Mouse (Mus musculus): ENCODE measurements around the gene Spty2d1. TPM values are rescaled to one million over a fixed set of nuclear protein-coding genes. Genes with fewer than 3 reads are reported as not detected.

Spty2d1 gene
- total and polyA plus RNA-seq, 2 experiments from 2014 or later, result 7.7 to 8.7 TPM

DNA sequence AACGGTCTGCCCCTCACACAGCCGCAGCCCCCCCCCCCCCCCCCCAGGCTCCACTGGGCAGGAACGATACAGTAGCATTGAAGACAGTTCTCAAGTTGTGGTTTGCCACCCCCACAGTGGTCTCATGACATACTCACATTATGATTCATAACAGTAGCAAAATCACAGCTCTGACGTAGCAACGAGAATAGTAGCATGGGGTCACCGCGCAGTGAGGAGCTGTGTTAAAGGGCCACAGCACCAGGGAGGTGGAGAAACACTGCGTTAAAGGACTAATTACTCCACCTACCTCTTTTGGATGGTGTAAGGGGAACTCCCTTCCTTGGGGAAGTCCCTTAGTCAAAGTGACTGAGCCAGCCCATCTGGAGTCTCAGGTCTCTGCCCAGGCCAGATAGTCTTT is 14.3 kb upstream of the Spty2d1 start:
- TF ChIP-seq CTCF (IDR thresholded peaks at IDR 0.05; ENCODE audit: low read depth) (no peak), EP300 (IDR thresholded peaks at IDR 0.05; ENCODE audit: low read depth) (no peak)
- no peak overlapping the region for H3K4me3 ChIP-seq (ENCODE audit: low read depth, low read length)
- no peak overlapping the region for H3K9ac ChIP-seq (replicated peaks; ENCODE audit: low read depth, low read length)
- no peaks in the 10 kb centered on the region for H3K36me3 ChIP-seq (replicated peaks; ENCODE audit: control insufficient read depth, insufficient read depth, low read length)
- no peaks in the 10 kb centered on the region for H3K27me3 ChIP-seq (ENCODE audit: control insufficient read depth, insufficient read depth, low read length)
- DNase-seq (ENCODE audit: low spot score) (no peak), ATAC-seq (ENCODE audit: insufficient read depth, low read depth) (no peak)
- no peaks in the 10 kb centered on the region for H3K9me3 ChIP-seq (replicated peaks; ENCODE audit: control insufficient read depth, low read length)
- peaks cover 6% of the 10 kb centered on the region; the same call in 1 of the 2 replicates for H3K4me1 ChIP-seq (ENCODE audit: control insufficient read depth, insufficient read depth)
- 53% methylated on average over 8 of the region's 8 CpGs for WGBS
- no peak overlapping the region for H3K27ac ChIP-seq (ENCODE audit: low read depth)
- H3K4me2 ChIP-seq (ENCODE audit: low read depth, low read length), result no peak overlapping the region

DNA sequence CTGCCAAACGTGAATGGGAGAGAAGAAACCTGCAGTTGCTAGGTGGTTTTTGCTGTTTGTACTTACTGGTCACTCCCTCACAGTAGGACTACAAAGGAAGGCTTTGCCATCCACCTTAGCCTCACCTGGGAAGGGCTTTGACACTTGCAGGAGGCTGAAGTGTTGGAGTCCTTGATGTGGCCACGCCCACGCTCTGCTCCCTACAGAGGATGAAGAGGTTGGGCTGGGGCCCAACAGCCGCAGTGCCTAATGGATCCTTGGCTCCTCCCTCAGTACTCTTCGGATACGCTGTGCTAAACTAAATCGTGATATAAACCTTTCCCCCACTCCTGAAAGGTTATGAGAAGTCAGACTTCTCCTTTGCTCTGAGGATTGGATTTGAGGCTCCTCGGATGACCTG is 12.7 kb upstream of the Spty2d1 start:
- H3K4me3 ChIP-seq (ENCODE audit: low read depth, low read length), result no peak overlapping the region
- no peak overlapping the region for H3K9ac ChIP-seq (replicated peaks; ENCODE audit: low read depth, low read length)
- ATAC-seq (ENCODE audit: insufficient read depth, low read depth) (no peak), DNase-seq (ENCODE audit: low spot score) (no peak)
- H3K27me3 ChIP-seq (ENCODE audit: control insufficient read depth, insufficient read depth, low read length), result no peaks in the 10 kb centered on the region
- H3K36me3 ChIP-seq (replicated peaks; ENCODE audit: control insufficient read depth, insufficient read depth, low read length), result no peaks in the 10 kb centered on the region
- H3K4me1 ChIP-seq (ENCODE audit: control insufficient read depth, insufficient read depth), result peaks cover 6% of the 10 kb centered on the region; the same call in 1 of the 2 replicates
- 7% methylated on average over 8 of the region's 8 CpGs for WGBS
- TF ChIP-seq CTCF (IDR thresholded peaks at IDR 0.05; ENCODE audit: low read depth), result no peak
- no peak for TF ChIP-seq EP300 (IDR thresholded peaks at IDR 0.05; ENCODE audit: low read depth)
- no peaks in the 10 kb centered on the region for H3K9me3 ChIP-seq (replicated peaks; ENCODE audit: control insufficient read depth, low read length)
- H3K27ac ChIP-seq (ENCODE audit: low read depth), result no peak overlapping the region
- no peak overlapping the region; the same call in 1 of the 2 replicates for H3K4me2 ChIP-seq (ENCODE audit: low read depth, low read length)

DNA sequence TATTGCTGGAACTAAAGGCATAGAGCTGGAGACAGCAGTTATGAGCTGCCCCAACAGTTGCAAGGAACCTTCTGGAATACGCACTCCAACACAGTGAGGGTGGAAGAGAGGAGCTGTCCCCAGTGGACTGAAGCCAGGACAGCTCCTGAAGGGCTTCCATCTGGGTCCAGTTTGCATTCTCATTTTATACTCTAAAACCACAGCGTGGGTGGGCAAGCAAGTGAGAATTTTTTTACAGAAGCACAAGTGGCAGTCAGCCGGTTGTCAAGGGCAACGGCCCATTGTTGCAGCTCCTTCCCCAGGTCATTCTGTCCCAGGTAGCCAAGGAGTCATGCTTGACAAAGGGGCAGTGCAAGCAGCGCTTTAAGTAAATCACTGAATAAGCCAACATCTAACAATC is 11.4 kb upstream of the Spty2d1 start:
- no peaks in the 10 kb centered on the region for H3K9me3 ChIP-seq (replicated peaks; ENCODE audit: control insufficient read depth, low read length)
- H3K9ac ChIP-seq (replicated peaks; ENCODE audit: low read depth, low read length), result no peak overlapping the region
- no peak overlapping the region for H3K4me2 ChIP-seq (ENCODE audit: low read depth, low read length)
- ATAC-seq (ENCODE audit: insufficient read depth, low read depth), result no peak
- no peak for DNase-seq (ENCODE audit: low spot score)
- H3K36me3 ChIP-seq (replicated peaks; ENCODE audit: control insufficient read depth, insufficient read depth, low read length), result no peaks in the 10 kb centered on the region
- H3K4me1 ChIP-seq (ENCODE audit: control insufficient read depth, insufficient read depth), result peaks cover 7% of the 10 kb centered on the region
- TF ChIP-seq EP300 (IDR thresholded peaks at IDR 0.05; ENCODE audit: low read depth), result no peak
- TF ChIP-seq CTCF (IDR thresholded peaks at IDR 0.05; ENCODE audit: low read depth), result no peak
- 72% methylated on average over 5 of the region's 5 CpGs for WGBS
- no peak overlapping the region for H3K4me3 ChIP-seq (ENCODE audit: low read depth, low read length)
- no peak overlapping the region for H3K27ac ChIP-seq (ENCODE audit: low read depth)
- H3K27me3 ChIP-seq (ENCODE audit: control insufficient read depth, insufficient read depth, low read length), result no peaks in the 10 kb centered on the region

DNA sequence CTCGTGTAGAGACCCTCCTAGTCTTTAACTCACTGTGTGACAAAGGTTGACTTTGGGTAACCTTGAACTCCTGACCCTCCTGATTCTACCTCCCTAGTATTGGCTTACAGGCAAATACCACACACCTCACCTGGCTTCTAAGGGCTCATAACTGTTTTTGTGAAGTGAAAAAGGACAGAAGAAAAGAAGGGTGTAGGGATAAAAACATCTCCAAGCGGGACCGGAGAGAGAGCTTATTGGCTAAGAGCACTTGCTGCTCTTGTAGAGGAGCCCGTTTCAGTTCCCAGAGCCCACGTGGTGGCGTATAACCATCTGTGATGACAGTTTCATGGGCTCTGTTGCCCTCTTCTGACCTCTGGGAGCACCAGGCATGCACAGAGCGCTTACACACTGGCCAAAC is 8.9 kb upstream of the Spty2d1 start:
- Histone ChIP-seq H3K9me3 (replicated peaks; ENCODE audit: control insufficient read depth, low read length) (no peaks in the 10 kb centered on the region), H3K27me3 (ENCODE audit: control insufficient read depth, insufficient read depth, low read length) (no peaks in the 10 kb centered on the region), H3K9ac (replicated peaks; ENCODE audit: low read depth, low read length) (no peak overlapping the region), H3K4me3 (ENCODE audit: low read depth, low read length) (no peak overlapping the region), H3K4me2 (ENCODE audit: low read depth, low read length) (no peak overlapping the region), H3K36me3 (replicated peaks; ENCODE audit: control insufficient read depth, insufficient read depth, low read length) (no peaks in the 10 kb centered on the region), H3K27ac (ENCODE audit: low read depth) (no peak overlapping the region), H3K4me1 (ENCODE audit: control insufficient read depth, insufficient read depth) (peaks cover 18% of the 10 kb centered on the region)
- no peak for ATAC-seq (ENCODE audit: insufficient read depth, low read depth)
- no peak for TF ChIP-seq CTCF (IDR thresholded peaks at IDR 0.05; ENCODE audit: low read depth)
- TF ChIP-seq EP300 (IDR thresholded peaks at IDR 0.05; ENCODE audit: low read depth), result no peak
- no peak for DNase-seq (ENCODE audit: low spot score)
- WGBS, result 68% methylated on average over 7 of the region's 7 CpGs

DNA sequence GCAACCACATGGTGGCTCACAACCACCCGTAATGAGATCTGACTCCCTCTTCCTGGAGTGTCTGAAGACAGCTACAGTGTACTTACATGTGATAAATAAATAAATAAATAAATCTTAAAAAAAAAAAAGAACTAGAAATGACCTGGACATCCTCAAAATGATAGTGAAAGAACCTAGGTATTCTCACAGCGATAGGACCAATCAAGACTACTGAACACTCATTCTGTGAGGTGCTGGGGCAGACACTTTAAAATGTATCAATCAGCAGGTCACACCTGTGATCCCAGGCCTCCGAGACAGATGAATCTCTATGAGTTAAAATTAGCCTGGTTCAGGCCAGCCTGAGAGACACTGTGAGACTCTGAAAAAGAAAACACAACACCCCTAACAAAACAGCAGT is 8.4 kb upstream of the Spty2d1 start:
- H3K4me2 ChIP-seq (ENCODE audit: low read depth, low read length), result no peak overlapping the region
- H3K4me3 ChIP-seq (ENCODE audit: low read depth, low read length), result no peak overlapping the region
- H3K4me1 ChIP-seq (ENCODE audit: control insufficient read depth, insufficient read depth), result peaks cover 18% of the 10 kb centered on the region
- no peak for TF ChIP-seq EP300 (IDR thresholded peaks at IDR 0.05; ENCODE audit: low read depth)
- TF ChIP-seq CTCF (IDR thresholded peaks at IDR 0.05; ENCODE audit: low read depth), result no peak
- no peak overlapping the region for H3K27ac ChIP-seq (ENCODE audit: low read depth)
- ATAC-seq (ENCODE audit: insufficient read depth, low read depth) (no peak), DNase-seq (ENCODE audit: low spot score) (no peak)
- H3K27me3 ChIP-seq (ENCODE audit: control insufficient read depth, insufficient read depth, low read length), result no peaks in the 10 kb centered on the region
- H3K9ac ChIP-seq (replicated peaks; ENCODE audit: low read depth, low read length), result no peak overlapping the region
- H3K36me3 ChIP-seq (replicated peaks; ENCODE audit: control insufficient read depth, insufficient read depth, low read length), result no peaks in the 10 kb centered on the region
- no peaks in the 10 kb centered on the region for H3K9me3 ChIP-seq (replicated peaks; ENCODE audit: control insufficient read depth, low read length)
- 62% methylated on average over 3 of the region's 3 CpGs for WGBS

DNA sequence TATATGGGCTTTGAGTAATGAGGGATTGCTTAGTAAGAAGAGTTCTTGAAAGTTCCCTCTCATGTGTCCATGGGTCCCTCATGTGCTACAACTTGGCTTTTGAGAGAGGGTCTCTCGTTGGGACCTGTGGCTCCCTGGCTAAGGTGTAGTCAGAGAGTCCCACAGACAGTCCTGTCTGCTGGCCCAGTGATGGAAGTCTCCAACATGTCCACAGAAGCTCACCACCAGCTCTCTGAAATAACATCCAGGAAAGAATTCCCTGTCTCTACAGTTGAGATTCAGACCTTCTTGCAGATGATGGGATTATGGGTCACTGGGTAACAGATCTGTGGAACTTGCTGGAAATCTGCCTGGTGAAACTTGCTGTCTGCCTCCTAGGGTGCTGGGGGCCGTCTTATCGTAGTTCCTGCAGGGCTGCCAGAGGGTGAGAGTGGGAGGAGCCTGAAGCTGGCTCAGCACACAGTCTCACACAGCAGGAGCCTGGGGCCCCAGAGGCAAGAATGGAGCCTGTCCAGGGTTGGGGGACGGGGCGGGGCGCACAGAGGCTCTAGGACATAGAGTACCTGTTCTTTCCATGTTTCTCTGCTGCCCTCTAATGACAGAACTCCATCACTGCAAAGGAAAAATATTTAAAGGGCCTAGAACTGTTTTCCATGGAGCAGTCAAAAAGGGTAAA is 7.3 kb upstream of the Spty2d1 start:
- no peaks in the 10 kb centered on the region for H3K36me3 ChIP-seq (replicated peaks; ENCODE audit: control insufficient read depth, insufficient read depth, low read length)
- H3K9me3 ChIP-seq (replicated peaks; ENCODE audit: control insufficient read depth, low read length), result no peaks in the 10 kb centered on the region
- DNase-seq (ENCODE audit: low spot score), result peak; percentile 88
- H3K27ac ChIP-seq (ENCODE audit: low read depth), result peak overlapping the region; percentile 90
- peak; percentile 99 for ATAC-seq (ENCODE audit: insufficient read depth, low read depth)
- H3K4me2 ChIP-seq (ENCODE audit: low read depth, low read length), result peak overlapping the region; percentile 41
- H3K9ac ChIP-seq (replicated peaks; ENCODE audit: low read depth, low read length), result peak overlapping the region; percentile 20; the same call in 1 of the 2 replicates
- 5% methylated on average over 6 of the region's 6 CpGs for WGBS
- no peak overlapping the region for H3K4me3 ChIP-seq (ENCODE audit: low read depth, low read length)
- H3K27me3 ChIP-seq (ENCODE audit: control insufficient read depth, insufficient read depth, low read length), result no peaks in the 10 kb centered on the region
- peak; percentile 83 for TF ChIP-seq CTCF (IDR thresholded peaks at IDR 0.05; ENCODE audit: low read depth)
- TF ChIP-seq EP300 (IDR thresholded peaks at IDR 0.05; ENCODE audit: low read depth), result peak; percentile 68; the same call in 1 of the 2 replicates
- H3K4me1 ChIP-seq (ENCODE audit: control insufficient read depth, insufficient read depth), result peaks cover 18% of the 10 kb centered on the region
